Mouse (Mus musculus): Measurements from ENCODE around the gene Gm5415. TPM values are rescaled to one million over a fixed set of nuclear protein-coding genes. Genes with fewer than 3 reads are reported as not detected.
"Not testable (repeated sequence)": the region's sequence is repeated elsewhere in the genome, so short reads cannot be mapped to it uniquely, and the experiment has no call there.

Gm5415 gene
- not detected in 2 replicates for total RNA-seq (2021)
- long read RNA-seq, experiment 1 = 0 reads
- long read RNA-seq, experiment 2 = 0 reads

DNA sequence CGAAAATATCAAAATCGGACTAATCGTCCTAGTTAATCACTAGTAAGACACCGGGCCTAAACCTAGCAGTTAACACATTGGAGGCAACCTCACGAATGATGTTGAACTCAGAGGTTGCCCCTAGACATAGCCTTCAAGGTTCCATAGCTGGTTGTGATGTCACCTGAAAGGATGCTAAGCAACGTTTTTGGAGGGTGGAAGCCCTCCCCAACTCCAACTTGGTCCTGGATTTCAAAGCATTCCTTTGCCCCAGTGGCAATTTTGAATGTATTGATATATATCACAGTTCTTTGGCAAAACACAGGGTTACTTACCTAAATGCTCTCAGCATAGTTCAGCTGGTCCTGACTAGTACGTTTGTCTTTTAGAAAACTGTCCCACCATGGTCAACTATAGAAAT is at the start of gene Gm5415:
Gene Gm5415 (minus strand): TSS at position 101 of the 400 bp plus-strand sequence.
- DNase-seq = not testable (repeated sequence)

DNA sequence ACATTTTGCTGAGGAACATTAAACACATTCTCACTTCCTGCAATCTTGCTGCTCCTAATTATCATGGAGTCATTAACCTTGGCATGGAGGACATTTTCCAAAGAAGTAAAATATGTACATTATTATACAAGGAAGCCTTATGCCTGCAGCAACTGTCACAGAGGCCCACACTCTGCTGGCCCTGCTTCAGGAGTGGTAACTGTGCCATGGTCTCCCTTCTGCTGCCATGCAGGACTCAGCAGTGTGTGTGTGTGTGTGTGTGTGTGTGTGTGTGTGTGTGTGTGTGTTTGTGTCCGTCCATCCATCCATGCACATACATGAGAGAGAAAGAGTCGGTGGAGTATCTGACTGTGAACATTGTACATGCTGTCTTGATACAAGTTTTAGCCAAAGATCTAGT is 21.8 kb upstream of the Gm5415 start:
- no peak for DNase-seq

DNA sequence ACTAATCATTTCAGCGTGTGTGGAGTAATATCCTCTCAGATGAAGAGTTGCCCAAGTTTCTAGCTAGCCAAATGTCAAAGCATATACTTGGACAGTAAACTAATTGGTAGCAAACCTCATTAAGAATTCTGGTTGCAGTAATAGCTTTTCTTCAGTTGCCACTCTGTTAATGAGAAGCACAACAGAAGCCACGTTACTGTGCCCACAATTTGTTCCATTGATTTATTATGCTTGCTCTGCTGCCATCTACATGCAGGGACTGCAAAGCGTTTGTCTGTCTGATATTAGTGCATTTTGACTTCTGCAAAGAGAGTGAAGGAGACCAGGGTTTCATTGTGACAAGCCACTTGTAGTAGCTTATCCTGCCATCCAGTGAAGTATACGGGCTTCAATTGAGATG is 6.8 kb upstream of the Gm5415 start:
- DNase-seq = no peak

DNA sequence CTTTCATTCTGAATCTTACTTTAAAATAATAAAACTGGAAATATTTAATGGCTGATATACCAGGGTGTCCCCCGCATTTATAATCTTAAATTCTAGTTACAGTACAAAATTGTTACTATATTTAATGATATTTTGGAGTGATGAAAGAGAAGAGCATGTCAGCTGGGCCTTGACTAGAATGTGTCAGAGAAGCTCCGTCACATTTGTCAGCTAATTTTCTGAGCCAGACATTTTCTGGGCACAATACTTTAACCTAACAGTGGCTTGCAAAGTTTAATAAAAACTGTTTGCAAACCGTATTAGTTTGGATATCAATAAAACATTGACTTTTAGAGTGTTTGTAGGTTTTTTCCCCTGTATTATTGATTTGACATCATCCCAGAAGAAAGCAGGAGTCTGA is 6.4 kb upstream of the Gm5415 start:
- no peak for DNase-seq

DNA sequence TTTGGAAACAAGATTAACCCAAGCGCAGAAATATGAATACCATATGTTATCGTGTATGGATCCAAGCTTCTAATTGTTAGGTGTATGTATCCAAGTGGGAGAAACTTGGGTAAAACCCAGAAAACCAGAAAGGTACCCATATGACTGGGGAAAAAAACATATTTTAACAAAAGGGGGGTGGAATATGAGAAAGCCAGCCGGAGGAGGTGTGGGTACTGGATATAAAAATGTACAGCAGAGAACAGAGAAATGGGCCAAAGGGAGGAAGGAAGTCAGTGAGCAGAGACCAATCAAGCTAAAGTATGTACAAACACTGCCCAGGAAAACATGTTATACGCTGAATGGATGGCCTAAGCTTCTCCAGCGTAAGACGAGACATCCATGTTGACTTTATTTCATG is 43.7 kb downstream of the Gm5415 start:
- no peak for DNase-seq

All from adrenal gland, postnatal 14 days (tissue).